Mouse (Mus musculus): ENCODE results near the gene Wdfy1. TPM values are rescaled to one million over a fixed set of nuclear protein-coding genes. Genes with fewer than 3 reads are reported as not detected.

Gene Wdfy1
- total and polyA plus RNA-seq, 3 experiments: 14.0 to 15.8 (median 14.9) TPM

GRCm38 (mm10) chr1:79678117-79678684, 97.7 kb downstream of the Wdfy1 start:
- no peaks in the 10 kb centered on the region for H3K4me1 ChIP-seq (ENCODE audit: control insufficient read depth, insufficient read depth, low read length)
- intact Hi-C loops (cut with DNase I): no loop called here
- no peak overlapping the region for H3K9ac ChIP-seq (ENCODE audit: low read depth, low read length)
- no peak for DNase-seq
- no peak overlapping the region for H3K4me3 ChIP-seq
- TF ChIP-seq POLR2A (IDR thresholded peaks at IDR 0.05; ENCODE audit: insufficient read depth, low read depth, low read length) (no peak), EP300 (IDR thresholded peaks at IDR 0.05; ENCODE audit: insufficient read depth, low read depth, low read length) (no peak), CTCF (IDR thresholded peaks at IDR 0.05) (no peak)
- no peaks in the 10 kb centered on the region for H3K79me2 ChIP-seq (replicated peaks; ENCODE audit: control insufficient read depth, insufficient read depth, low read length)
- H3K27ac ChIP-seq: no peak overlapping the region
- H3K36me3 ChIP-seq (ENCODE audit: control insufficient read depth, insufficient read depth, low read length): no peaks in the 10 kb centered on the region
- 78% methylated on average over 8 of the region's 8 CpGs for WGBS
- H3K27me3 ChIP-seq (ENCODE audit: control insufficient read depth, insufficient read depth, low read length): no peaks in the 10 kb centered on the region

DNA sequence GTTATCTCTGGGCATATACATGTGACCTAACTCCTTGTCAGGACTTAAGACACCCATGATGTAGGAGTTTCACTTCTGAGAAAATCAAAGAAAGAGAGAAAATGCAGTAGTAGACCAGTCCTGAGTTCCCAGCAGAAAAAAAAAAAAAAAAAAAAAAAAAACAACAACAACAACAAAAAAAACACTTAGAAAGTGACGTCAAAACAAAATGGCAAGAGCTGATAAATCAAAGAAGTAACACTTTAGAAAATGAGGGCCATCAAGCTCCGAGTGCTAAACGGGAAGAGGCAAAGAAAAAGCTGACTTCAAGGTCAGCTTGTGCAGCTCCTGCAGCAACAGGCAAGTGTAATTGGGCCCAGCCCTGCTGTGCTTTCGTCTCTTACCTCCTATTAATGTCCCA, 100.2 kb downstream of the Wdfy1 start:
- Histone ChIP-seq H3K79me2 (replicated peaks; ENCODE audit: control insufficient read depth, insufficient read depth, low read length) (no peaks in the 10 kb centered on the region), H3K4me1 (ENCODE audit: control insufficient read depth, insufficient read depth, low read length) (no peaks in the 10 kb centered on the region), H3K27ac (no peak overlapping the region), H3K36me3 (ENCODE audit: control insufficient read depth, insufficient read depth, low read length) (no peaks in the 10 kb centered on the region), H3K27me3 (ENCODE audit: control insufficient read depth, insufficient read depth, low read length) (peaks cover 6% of the 10 kb centered on the region), H3K9ac (ENCODE audit: low read depth, low read length) (no peak overlapping the region), H3K4me3 (no peak overlapping the region)
- no peak for DNase-seq
- intact Hi-C loops (cut with DNase I): no loop called here
- TF ChIP-seq EP300 (IDR thresholded peaks at IDR 0.05; ENCODE audit: insufficient read depth, low read depth, low read length) (no peak), CTCF (IDR thresholded peaks at IDR 0.05) (no peak), POLR2A (IDR thresholded peaks at IDR 0.05; ENCODE audit: insufficient read depth, low read depth, low read length) (no peak)
- WGBS: 70% methylated on average over 4 of the region's 4 CpGs

GRCm38 (mm10) chr1:79671543-79672337, 104.2 kb downstream of the Wdfy1 start, which contains the start of gene Ap1s3:
Ap1s3 (minus strand) TSS chr1:79671972.
- Histone ChIP-seq H3K9ac (ENCODE audit: low read depth, low read length) (peak within 1 kb of the TSS; percentile 29; the same call in 1 of the 2 replicates), H3K36me3 (ENCODE audit: control insufficient read depth, insufficient read depth, low read length) (no peaks in the 10 kb centered on the region), H3K79me2 (replicated peaks; ENCODE audit: control insufficient read depth, insufficient read depth, low read length) (no peaks in the 10 kb centered on the region), H3K27ac (no peak within 1 kb of the TSS), H3K4me3 (peak within 1 kb of the TSS; percentile 39), H3K4me1 (ENCODE audit: control insufficient read depth, insufficient read depth, low read length) (no peaks in the 10 kb centered on the region), H3K27me3 (ENCODE audit: control insufficient read depth, insufficient read depth, low read length) (peaks cover 6% of the 10 kb centered on the region)
- 2% methylated on average over 51 of the region's 51 CpGs for WGBS
- peak; percentile 30 to 59 for DNase-seq
- TF ChIP-seq POLR2A (IDR thresholded peaks at IDR 0.05; ENCODE audit: insufficient read depth, low read depth, low read length) (no peak), CTCF (IDR thresholded peaks at IDR 0.05) (no peak), EP300 (IDR thresholded peaks at IDR 0.05; ENCODE audit: insufficient read depth, low read depth, low read length) (no peak)
- intact Hi-C loops (cut with DNase I): no loop called here

GRCm38 (mm10) chr1:79671196-79671542, 104.8 kb downstream of the Wdfy1 start:
- H3K4me1 ChIP-seq (ENCODE audit: control insufficient read depth, insufficient read depth, low read length): no peaks in the 10 kb centered on the region
- peak overlapping the region; percentile 39; the same call in 1 of the 2 replicates for H3K4me3 ChIP-seq
- peaks cover 6% of the 10 kb centered on the region for H3K27me3 ChIP-seq (ENCODE audit: control insufficient read depth, insufficient read depth, low read length)
- no peak overlapping the region for H3K9ac ChIP-seq (ENCODE audit: low read depth, low read length)
- H3K36me3 ChIP-seq (ENCODE audit: control insufficient read depth, insufficient read depth, low read length): no peaks in the 10 kb centered on the region
- WGBS: 4% methylated on average over 11 of the region's 11 CpGs
- intact Hi-C loops (cut with DNase I): no loop called here
- no peaks in the 10 kb centered on the region for H3K79me2 ChIP-seq (replicated peaks; ENCODE audit: control insufficient read depth, insufficient read depth, low read length)
- DNase-seq: peak in 1 of 2 experiments; percentile 13
- TF ChIP-seq EP300 (IDR thresholded peaks at IDR 0.05; ENCODE audit: insufficient read depth, low read depth, low read length) (no peak), POLR2A (IDR thresholded peaks at IDR 0.05; ENCODE audit: insufficient read depth, low read depth, low read length) (no peak), CTCF (IDR thresholded peaks at IDR 0.05) (no peak)
- no peak overlapping the region for H3K27ac ChIP-seq

GRCm38 (mm10) chr1:79669419-79669974, 106.4 kb downstream of the Wdfy1 start:
- H3K79me2 ChIP-seq (replicated peaks; ENCODE audit: control insufficient read depth, insufficient read depth, low read length): no peaks in the 10 kb centered on the region
- TF ChIP-seq EP300 (IDR thresholded peaks at IDR 0.05; ENCODE audit: insufficient read depth, low read depth, low read length): no peak
- TF ChIP-seq CTCF (IDR thresholded peaks at IDR 0.05): no peak
- no peak for TF ChIP-seq POLR2A (IDR thresholded peaks at IDR 0.05; ENCODE audit: insufficient read depth, low read depth, low read length)
- 72% methylated on average over 9 of the region's 9 CpGs for WGBS

DNA sequence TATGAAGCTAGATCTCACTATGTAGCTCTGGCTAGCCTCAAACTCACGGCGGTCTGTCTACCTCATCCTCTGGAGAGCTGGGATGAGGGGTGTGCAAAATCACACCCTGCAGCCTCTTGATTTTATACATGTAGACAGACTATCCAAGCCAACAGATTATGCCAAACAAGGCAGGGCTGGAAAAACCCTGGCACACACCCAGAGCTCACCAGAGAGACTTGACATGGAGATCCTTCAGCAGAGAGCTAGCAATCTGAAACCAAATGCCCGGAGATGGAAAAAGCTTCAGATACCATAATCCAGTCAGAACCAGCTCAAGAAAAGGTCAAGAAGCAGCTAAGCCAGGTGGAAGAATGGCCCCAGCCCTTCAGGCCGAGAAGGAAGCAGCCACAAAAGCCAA, 111.0 kb downstream of the Wdfy1 start:
- H3K4me3 ChIP-seq: no peak overlapping the region
- WGBS: 76% methylated on average over 4 of the region's 4 CpGs
- no peaks in the 10 kb centered on the region; the same call in 1 of the 2 replicates for H3K27me3 ChIP-seq (ENCODE audit: control insufficient read depth, insufficient read depth, low read length)
- no peak for DNase-seq
- TF ChIP-seq CTCF (IDR thresholded peaks at IDR 0.05): no peak
- TF ChIP-seq POLR2A (IDR thresholded peaks at IDR 0.05; ENCODE audit: insufficient read depth, low read depth, low read length): no peak
- no peak for TF ChIP-seq EP300 (IDR thresholded peaks at IDR 0.05; ENCODE audit: insufficient read depth, low read depth, low read length)
- no peak overlapping the region for H3K9ac ChIP-seq (ENCODE audit: low read depth, low read length)
- no peaks in the 10 kb centered on the region for H3K4me1 ChIP-seq (ENCODE audit: control insufficient read depth, insufficient read depth, low read length)
- intact Hi-C loops (cut with DNase I): no loop called here
- no peak overlapping the region for H3K27ac ChIP-seq
- no peaks in the 10 kb centered on the region for H3K36me3 ChIP-seq (ENCODE audit: control insufficient read depth, insufficient read depth, low read length)
- no peaks in the 10 kb centered on the region for H3K79me2 ChIP-seq (replicated peaks; ENCODE audit: control insufficient read depth, insufficient read depth, low read length)

More at GRCm38 (mm10) chr1:79669419-79669974, 106.4 kb downstream of the Wdfy1 start:
- Histone ChIP-seq H3K36me3 (ENCODE audit: control insufficient read depth, insufficient read depth, low read length) (no peaks in the 10 kb centered on the region), H3K4me3 (no peak overlapping the region), H3K4me1 (ENCODE audit: control insufficient read depth, insufficient read depth, low read length) (no peaks in the 10 kb centered on the region), H3K27ac (no peak overlapping the region), H3K9ac (ENCODE audit: low read depth, low read length) (no peak overlapping the region), H3K27me3 (ENCODE audit: control insufficient read depth, insufficient read depth, low read length) (peaks cover 6% of the 10 kb centered on the region)
- intact Hi-C loops (cut with DNase I): no loop called here
- no peak for DNase-seq

Measured in heart, adult 2 months (tissue).